Mouse (Mus musculus): ENCODE data around the gene Trim61. TPM values are rescaled to one million over a fixed set of nuclear protein-coding genes. Genes with fewer than 3 reads are reported as not detected.
"Not testable (repeated sequence)": the region's sequence is repeated elsewhere in the genome, so short reads cannot be mapped to it uniquely, and the experiment has no call there.

Trim61 gene
- polyA plus RNA-seq, 1 experiment from 2014 or later = 0.32 TPM

DNA sequence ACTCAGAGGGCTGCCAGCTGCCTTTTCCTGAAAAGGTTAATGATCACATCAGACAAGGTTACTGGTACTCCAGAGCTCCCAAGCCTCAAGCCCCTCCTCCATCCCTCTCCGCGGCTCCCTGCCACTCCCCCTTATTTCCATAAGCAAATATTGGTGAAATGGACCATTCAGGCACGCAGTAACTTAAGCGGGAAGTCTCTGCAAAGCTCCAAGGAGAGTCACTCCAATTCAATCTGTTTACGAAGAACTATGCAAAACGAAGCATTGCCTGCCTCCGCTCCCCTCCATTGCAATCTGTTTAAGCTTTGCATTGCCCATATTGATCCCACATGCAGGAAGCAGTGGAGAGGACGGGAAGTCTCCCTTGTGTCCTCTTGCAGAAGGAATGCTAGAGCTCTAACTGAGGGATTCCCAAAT is 18.8 kb upstream of the Trim61 start, which contains the start of gene Apela:
Gene Apela (minus strand): TSS at position 220 of the 417 bp plus-strand sequence.
- H3K27ac ChIP-seq (replicated peaks) = no peak within 1 kb of the TSS; the same call in 1 of the 2 replicates

DNA sequence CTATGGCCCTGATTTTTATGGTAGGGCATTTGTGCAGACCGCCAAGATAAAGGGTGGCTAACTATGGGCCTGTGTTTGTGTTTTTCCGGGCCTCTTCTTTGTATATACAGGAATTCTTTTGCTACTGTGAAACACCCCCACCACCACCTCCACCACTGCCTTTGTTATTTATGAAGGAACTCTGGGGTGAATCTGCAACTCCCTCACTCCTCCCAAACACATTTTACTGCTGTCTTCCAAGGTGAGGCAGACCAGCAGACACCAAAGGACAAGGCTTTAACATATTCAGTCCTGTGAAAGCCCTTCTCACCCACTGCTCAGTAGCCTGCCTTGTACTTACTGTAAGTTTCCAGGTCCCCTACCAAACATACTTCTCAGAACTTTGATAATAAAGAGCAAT is 15.8 kb upstream of the Trim61 start:
- Histone ChIP-seq H3K9ac (replicated peaks) (no peak overlapping the region), H3K4me2 (no peak overlapping the region), H3K9me3 (replicated peaks) (no peaks in the 10 kb centered on the region), H3K36me3 (no peaks in the 10 kb centered on the region), H3K4me3 (replicated peaks) (no peak overlapping the region), H3K27ac (replicated peaks) (no peak overlapping the region), H3K4me1 (peaks cover 14% of the 10 kb centered on the region), H3K27me3 (replicated peaks) (no peaks in the 10 kb centered on the region)
- no peak for ATAC-seq (ENCODE audit: low FRiP score)
- whole genome bisulfite sequencing = 14% methylated on average over 2 of the region's 2 CpGs

More for the DNA sequence above, 18.8 kb upstream of the Trim61 start, which contains the start of gene Apela:
- Histone ChIP-seq H3K36me3 (no peaks in the 10 kb centered on the region), H3K4me2 (peak within 1 kb of the TSS; percentile 71), H3K4me1 (peaks cover 14% of the 10 kb centered on the region), H3K4me3 (replicated peaks) (peak within 1 kb of the TSS; percentile 37), H3K9ac (replicated peaks) (peak within 1 kb of the TSS; percentile 23), H3K9me3 (replicated peaks) (no peaks in the 10 kb centered on the region), H3K27me3 (replicated peaks) (no peaks in the 10 kb centered on the region)
- peak; percentile 59 for ATAC-seq (ENCODE audit: low FRiP score)
- WGBS = under 1% methylated on average over 8 of the region's 8 CpGs

DNA sequence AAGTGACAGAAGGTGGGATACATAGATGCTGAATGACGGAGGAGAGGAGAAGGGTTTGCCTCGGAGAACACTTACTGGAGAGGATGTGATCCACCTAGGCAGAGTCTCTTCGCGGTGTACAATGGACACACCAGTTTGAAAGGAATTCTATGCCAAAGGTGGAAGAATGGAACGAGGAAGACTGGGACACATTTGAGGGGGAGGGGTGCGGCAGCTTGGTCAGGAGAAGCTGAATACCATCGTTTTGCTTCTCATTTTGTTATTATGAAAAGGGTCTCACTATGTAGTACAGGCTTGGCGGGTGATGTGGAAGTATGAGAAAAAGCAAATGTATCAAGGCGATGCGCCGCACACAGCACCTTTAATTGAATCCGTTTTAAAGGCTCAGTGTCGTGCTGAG is 14.7 kb upstream of the Trim61 start:
- Histone ChIP-seq H3K4me2 (no peak overlapping the region), H3K36me3 (no peaks in the 10 kb centered on the region), H3K27me3 (replicated peaks) (no peaks in the 10 kb centered on the region), H3K9ac (replicated peaks) (no peak overlapping the region), H3K9me3 (replicated peaks) (no peaks in the 10 kb centered on the region), H3K27ac (replicated peaks) (no peak overlapping the region), H3K4me1 (peaks cover 14% of the 10 kb centered on the region), H3K4me3 (replicated peaks) (no peak overlapping the region)
- 85% methylated on average over 13 of the region's 13 CpGs for WGBS
- no peak for ATAC-seq (ENCODE audit: low FRiP score)

DNA sequence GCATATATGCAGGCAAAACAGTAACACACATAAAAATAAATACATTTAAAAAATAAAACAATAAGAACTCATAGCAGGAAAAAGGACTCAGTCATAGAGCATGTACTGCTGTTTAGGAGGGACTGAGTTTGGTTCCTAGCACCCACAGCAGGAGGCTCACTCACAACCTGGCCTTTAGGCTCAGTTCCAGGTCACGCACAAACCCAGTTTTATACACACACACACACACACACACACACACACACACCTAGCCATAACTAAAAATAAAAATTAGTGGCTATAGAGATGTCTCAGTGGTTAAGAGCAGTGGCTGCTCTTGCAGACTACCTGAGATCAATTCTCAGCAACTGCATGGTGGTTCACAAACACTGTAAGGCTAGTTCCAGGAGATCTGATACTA is 13.8 kb upstream of the Trim61 start:
- no peak for ATAC-seq (ENCODE audit: low FRiP score)
- WGBS = 100% methylated on average over 1 of the region's 1 CpGs
- no peak overlapping the region for H3K27ac ChIP-seq (replicated peaks)
- H3K9ac ChIP-seq (replicated peaks) = no peak overlapping the region
- no peak overlapping the region for H3K4me3 ChIP-seq (replicated peaks)
- no peak overlapping the region for H3K4me2 ChIP-seq
- no peaks in the 10 kb centered on the region for H3K36me3 ChIP-seq
- H3K4me1 ChIP-seq = peaks cover 8% of the 10 kb centered on the region
- H3K9me3 ChIP-seq (replicated peaks) = no peaks in the 10 kb centered on the region
- H3K27me3 ChIP-seq (replicated peaks) = no peaks in the 10 kb centered on the region

DNA sequence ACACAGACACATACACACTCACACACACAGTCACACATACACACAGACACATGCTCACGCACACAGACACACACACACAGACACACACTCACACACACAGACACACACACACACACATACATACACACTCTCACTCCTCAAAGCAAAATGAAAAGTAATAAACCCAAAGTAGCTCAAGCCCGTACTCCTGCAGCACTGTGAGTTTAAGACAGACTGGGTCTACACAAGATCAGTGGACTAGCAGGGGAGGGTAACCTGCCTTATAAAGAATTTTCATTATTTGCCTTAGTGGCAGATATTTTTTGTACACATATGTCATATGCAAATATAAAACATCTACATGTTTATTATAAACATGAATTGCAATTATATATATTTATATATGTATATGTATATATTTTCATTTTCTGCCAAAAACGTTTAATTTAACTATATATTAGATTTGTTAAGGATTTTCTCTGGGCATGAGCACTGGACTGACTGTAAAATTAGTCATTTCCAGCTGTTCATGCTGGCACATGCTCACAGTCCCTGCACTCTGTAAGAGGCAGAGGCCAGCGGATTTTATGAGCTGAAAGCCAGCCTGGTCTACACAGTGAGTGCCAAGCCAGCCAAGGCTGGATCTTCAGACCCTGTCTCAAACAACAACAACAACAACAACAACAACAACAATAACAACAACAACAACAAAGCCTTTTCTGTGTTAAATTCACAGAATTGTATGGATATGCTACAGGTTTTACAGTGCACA is 12.6 kb upstream of the Trim61 start:
- H3K36me3 ChIP-seq = no peaks in the 10 kb centered on the region
- no peak overlapping the region for H3K9ac ChIP-seq (replicated peaks)
- H3K27me3 ChIP-seq (replicated peaks) = no peaks in the 10 kb centered on the region
- H3K4me2 ChIP-seq = no peak overlapping the region
- no peak overlapping the region for H3K4me3 ChIP-seq (replicated peaks)
- 78% methylated on average over 4 of the region's 4 CpGs for WGBS
- peaks cover 3% of the 10 kb centered on the region; the same call in 1 of the 2 replicates for H3K4me1 ChIP-seq
- H3K27ac ChIP-seq (replicated peaks) = no peak overlapping the region
- no peaks in the 10 kb centered on the region for H3K9me3 ChIP-seq (replicated peaks)
- ATAC-seq (ENCODE audit: low FRiP score) = no peak

DNA sequence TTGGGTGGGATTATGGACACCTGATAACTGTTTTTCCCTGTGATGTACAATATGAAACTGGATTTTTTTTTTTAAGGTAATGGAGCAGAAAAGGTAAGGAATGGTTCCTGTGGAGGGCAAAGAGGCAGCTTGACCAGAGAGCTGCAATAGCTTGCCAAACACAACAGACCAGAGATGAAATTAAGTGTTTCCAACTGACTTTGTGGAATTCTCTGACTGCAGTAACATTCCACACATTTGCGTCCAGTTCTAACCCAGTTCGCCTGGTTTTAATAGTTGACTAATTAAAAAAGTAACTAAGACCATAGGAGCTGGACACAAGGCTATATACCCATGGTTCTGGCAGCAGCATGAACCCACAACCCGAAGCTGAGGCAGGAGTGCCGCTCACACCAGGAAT is 11.5 kb upstream of the Trim61 start:
- Histone ChIP-seq H3K9ac (replicated peaks) (no peak overlapping the region), H3K27me3 (replicated peaks) (no peaks in the 10 kb centered on the region), H3K36me3 (no peaks in the 10 kb centered on the region), H3K4me2 (no peak overlapping the region), H3K9me3 (replicated peaks) (no peaks in the 10 kb centered on the region), H3K4me3 (replicated peaks) (no peak overlapping the region), H3K4me1 (no peaks in the 10 kb centered on the region), H3K27ac (replicated peaks) (no peak overlapping the region)
- no peak for ATAC-seq (ENCODE audit: low FRiP score)
- WGBS = 90% methylated on average over 4 of the region's 4 CpGs

DNA sequence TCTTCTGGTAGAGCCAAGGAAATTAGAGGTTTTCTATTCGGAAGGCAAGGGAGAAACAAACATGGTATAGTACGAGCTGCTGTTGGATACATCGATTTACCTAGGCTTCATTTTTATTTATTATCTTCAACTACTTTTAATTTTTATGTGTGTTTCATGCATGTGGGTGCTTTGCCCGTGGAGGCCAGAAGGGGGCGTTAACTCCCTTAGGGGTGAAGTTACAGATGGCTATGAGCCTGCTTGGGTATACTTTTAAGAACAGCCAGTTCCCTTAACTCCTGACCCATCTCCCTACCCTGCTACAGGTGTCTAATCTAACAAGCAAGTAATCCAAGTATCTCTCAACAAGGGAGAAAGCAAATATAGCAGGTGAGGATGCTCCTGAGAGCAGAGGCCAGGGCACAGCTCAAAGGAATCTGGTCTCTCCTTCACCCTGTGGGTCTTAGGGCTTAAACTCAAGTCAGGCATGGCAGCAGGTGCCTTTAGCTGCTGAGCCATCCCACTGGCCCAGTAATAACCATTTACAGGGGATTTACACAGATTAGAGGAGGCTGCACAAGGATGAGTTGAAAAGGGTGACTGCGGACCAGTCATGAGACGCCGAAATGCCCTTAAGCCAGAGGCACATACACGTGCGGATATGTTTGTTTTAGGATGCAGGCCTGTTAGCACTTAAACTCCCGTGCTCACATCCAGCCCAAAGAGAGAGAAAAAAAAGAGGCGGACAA is 10.8 kb upstream of the Trim61 start:
- Histone ChIP-seq H3K9ac (replicated peaks) (no peak overlapping the region), H3K4me3 (replicated peaks) (no peak overlapping the region), H3K27ac (replicated peaks) (no peak overlapping the region), H3K27me3 (replicated peaks) (no peaks in the 10 kb centered on the region), H3K4me1 (no peaks in the 10 kb centered on the region), H3K36me3 (no peaks in the 10 kb centered on the region), H3K9me3 (replicated peaks) (no peaks in the 10 kb centered on the region), H3K4me2 (no peak overlapping the region)
- 89% methylated on average over 12 of the region's 12 CpGs for WGBS
- ATAC-seq (ENCODE audit: low FRiP score) = no peak

DNA sequence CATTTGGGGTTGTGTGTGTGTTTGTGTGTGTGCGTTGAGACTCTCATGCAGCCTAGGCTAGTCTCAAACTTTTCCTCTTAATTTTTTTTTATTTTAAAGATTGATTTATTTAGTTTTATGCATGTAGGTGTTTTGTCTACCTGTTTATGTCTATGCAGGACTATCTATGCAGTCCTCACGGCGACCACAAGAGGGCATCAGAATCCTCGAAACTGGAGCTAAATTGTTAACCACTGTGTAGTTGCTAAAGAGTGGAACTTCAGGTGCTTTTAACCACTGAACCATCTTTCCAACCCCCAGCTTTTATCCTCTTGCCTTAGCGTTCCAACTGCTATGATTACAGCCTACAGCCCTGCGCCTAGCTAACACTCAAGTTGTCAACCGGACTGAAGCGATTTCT is 4.2 kb upstream of the Trim61 start:
- ATAC-seq (ENCODE audit: low FRiP score) = no peak
- H3K27ac ChIP-seq (replicated peaks) = no peak overlapping the region

DNA sequence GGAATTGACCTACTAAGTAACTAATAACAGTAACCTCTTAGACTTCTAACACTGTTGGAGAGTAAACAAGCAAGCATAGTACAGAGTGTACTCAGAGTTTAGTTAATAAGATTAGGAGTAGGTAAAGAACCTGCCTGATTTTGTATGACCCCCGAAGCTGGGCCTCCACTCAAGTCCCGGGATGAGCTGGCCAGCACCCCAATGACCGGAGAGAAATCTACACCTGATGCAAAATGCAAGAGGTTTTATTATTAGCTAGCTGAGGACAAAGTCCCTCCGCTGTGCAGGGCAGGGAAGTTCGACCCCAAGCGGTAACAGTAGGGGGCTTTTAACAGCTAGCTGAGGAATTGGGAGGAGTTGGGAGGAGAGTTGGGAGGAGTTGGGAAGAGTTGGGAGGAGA is 10.7 kb downstream of the Trim61 start:
- not testable (repeated sequence) for H3K27me3 ChIP-seq (replicated peaks); H3K27ac ChIP-seq (replicated peaks); H3K9ac ChIP-seq (replicated peaks); H3K4me1 ChIP-seq; H3K36me3 ChIP-seq; H3K9me3 ChIP-seq (replicated peaks); H3K4me3 ChIP-seq (replicated peaks); H3K4me2 ChIP-seq; ATAC-seq (ENCODE audit: low FRiP score)
- WGBS = 77% methylated on average over 6 of the region's 6 CpGs

More for the DNA sequence above, 4.2 kb upstream of the Trim61 start:
- H3K4me2 ChIP-seq = no peak overlapping the region
- no peaks in the 10 kb centered on the region for H3K36me3 ChIP-seq
- no peak overlapping the region for H3K9ac ChIP-seq (replicated peaks)
- WGBS = 53% methylated on average over 8 of the region's 8 CpGs
- no peaks in the 10 kb centered on the region for H3K4me1 ChIP-seq
- no peak overlapping the region for H3K4me3 ChIP-seq (replicated peaks)
- no peaks in the 10 kb centered on the region for H3K9me3 ChIP-seq (replicated peaks)
- H3K27me3 ChIP-seq (replicated peaks) = no peaks in the 10 kb centered on the region

DNA sequence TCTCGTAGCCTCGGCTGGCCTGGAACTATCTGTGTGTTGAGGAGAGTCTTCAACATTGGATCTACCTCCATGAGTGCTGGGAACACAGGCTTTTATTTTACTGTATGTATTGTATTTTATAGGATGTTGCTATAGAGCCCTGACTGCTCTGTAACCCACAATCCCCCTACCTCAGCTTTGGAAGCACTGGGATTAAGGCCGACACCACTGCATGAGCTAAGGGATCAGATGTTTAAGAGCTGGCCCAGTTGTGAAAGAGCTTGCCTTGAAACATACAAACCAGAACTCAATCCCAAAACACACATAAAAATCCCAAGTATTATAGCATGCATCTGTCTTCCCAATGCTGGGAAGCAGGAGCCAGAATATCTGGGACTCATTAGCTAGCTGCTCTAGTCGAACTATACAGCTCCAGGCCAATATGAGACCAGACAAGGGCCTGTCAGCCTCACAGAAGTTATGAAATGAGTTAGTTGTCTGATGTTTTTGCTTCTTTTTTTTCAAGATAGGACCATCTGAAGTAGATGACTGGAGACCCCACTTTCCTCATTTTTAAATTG is 19.4 kb downstream of the Trim61 start:
- Histone ChIP-seq H3K9ac (replicated peaks) (no peak overlapping the region), H3K9me3 (replicated peaks) (no peaks in the 10 kb centered on the region), H3K27me3 (replicated peaks) (no peaks in the 10 kb centered on the region), H3K4me1 (no peaks in the 10 kb centered on the region), H3K36me3 (no peaks in the 10 kb centered on the region), H3K4me2 (no peak overlapping the region), H3K27ac (replicated peaks) (no peak overlapping the region), H3K4me3 (replicated peaks) (no peak overlapping the region)
- ATAC-seq (ENCODE audit: low FRiP score) = no peak
- 81% methylated on average over 4 of the region's 4 CpGs for WGBS

DNA sequence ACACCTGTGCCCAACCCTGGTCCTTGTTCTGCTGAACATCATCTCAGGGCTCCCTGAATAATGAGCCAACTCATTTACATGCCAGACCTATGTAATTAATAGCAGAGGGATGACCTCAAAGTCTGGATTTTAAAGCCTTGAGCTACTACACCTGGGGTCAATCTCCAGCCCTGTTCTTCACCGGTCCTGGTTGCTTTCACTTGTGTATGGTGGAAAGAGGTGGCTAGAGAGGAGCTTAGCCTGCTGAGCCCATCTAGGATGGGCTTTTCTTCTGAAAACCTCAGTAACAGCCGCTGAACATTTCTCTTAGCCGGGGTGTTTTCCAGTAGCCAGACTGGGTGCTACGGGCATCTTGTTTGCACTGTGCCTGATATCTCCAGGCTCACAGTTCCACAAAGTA is 30.6 kb downstream of the Trim61 start, which contains the start of gene Trim75:
Gene Trim75 (minus strand): TSS at position 101 of the 400 bp plus-strand sequence.
- Histone ChIP-seq H3K36me3 (no peaks in the 10 kb centered on the region), H3K4me1 (no peaks in the 10 kb centered on the region), H3K27ac (replicated peaks) (no peak within 1 kb of the TSS), H3K27me3 (replicated peaks) (no peaks in the 10 kb centered on the region), H3K4me3 (replicated peaks) (no peak within 1 kb of the TSS), H3K4me2 (no peak within 1 kb of the TSS), H3K9ac (replicated peaks) (no peak within 1 kb of the TSS), H3K9me3 (replicated peaks) (no peaks in the 10 kb centered on the region)
- 92% methylated on average over 4 of the region's 4 CpGs for whole genome bisulfite sequencing
- no peak for ATAC-seq (ENCODE audit: low FRiP score)

Data from neural tube, embryonic 15.5 days (tissue).